Mouse (Mus musculus): ENCODE data around the gene Rasl2-9. TPM values are rescaled to one million over a fixed set of nuclear protein-coding genes. Genes with fewer than 3 reads are reported as not detected.

Gene Rasl2-9
- polyA plus RNA-seq, 2 experiments, result 0.34 to 0.43 TPM

- H3K9ac ChIP-seq (ENCODE audit: low read depth, low read length, severe bottlenecking), result no peak overlapping the region
- peaks cover 54% of the 10 kb centered on the region for H3K36me3 ChIP-seq (ENCODE audit: control insufficient read depth, insufficient read depth, low read length)
- no peak for ATAC-seq (ENCODE audit: low FRiP score, low read depth)
- H3K27me3 ChIP-seq (ENCODE audit: control insufficient read depth, insufficient read depth, low read length), result no peaks in the 10 kb centered on the region
- no peak for DNase-seq (ENCODE audit: low spot score)
- no peak for TF ChIP-seq POLR2A (IDR thresholded peaks at IDR 0.05; ENCODE audit: borderline replicate concordance, extremely low read depth, insufficient read depth, insufficient read length)
- WGBS, result 99% methylated on average over 5 of the region's 5 CpGs
- H3K4me2 ChIP-seq (replicated peaks; ENCODE audit: low read depth, low read length, severe bottlenecking), result no peak overlapping the region
- H3K9me3 ChIP-seq (ENCODE audit: control insufficient read depth, low read length), result no peaks in the 10 kb centered on the region
- H3K27ac ChIP-seq (replicated peaks; ENCODE audit: low read depth, low read length), result no peak overlapping the region
- H3K4me1 ChIP-seq (ENCODE audit: control insufficient read depth, insufficient read depth, low read length), result no peaks in the 10 kb centered on the region
- no peak overlapping the region for H3K4me3 ChIP-seq (replicated peaks; ENCODE audit: low read length)
These were observed 27.0 kb downstream of the Rasl2-9 start for GRCm38 (mm10) chr7:5098769-5099168.

GRCm38 (mm10) chr7:5092831-5093510 is 32.8 kb downstream of the Rasl2-9 start:
- Histone ChIP-seq H3K9ac (ENCODE audit: low read depth, low read length, severe bottlenecking) (no peak overlapping the region), H3K4me3 (replicated peaks; ENCODE audit: low read length) (no peak overlapping the region), H3K9me3 (ENCODE audit: control insufficient read depth, low read length) (no peaks in the 10 kb centered on the region), H3K4me1 (ENCODE audit: control insufficient read depth, insufficient read depth, low read length) (no peaks in the 10 kb centered on the region), H3K27ac (replicated peaks; ENCODE audit: low read depth, low read length) (no peak overlapping the region), H3K27me3 (ENCODE audit: control insufficient read depth, insufficient read depth, low read length) (no peaks in the 10 kb centered on the region), H3K36me3 (ENCODE audit: control insufficient read depth, insufficient read depth, low read length) (peaks cover 88% of the 10 kb centered on the region), H3K4me2 (replicated peaks; ENCODE audit: low read depth, low read length, severe bottlenecking) (no peak overlapping the region)
- TF ChIP-seq POLR2A (IDR thresholded peaks at IDR 0.05; ENCODE audit: borderline replicate concordance, extremely low read depth, insufficient read depth, insufficient read length), result no peak
- ATAC-seq (ENCODE audit: low FRiP score, low read depth) (no peak), DNase-seq (ENCODE audit: low spot score) (no peak)
- 87% methylated on average over 21 of the region's 21 CpGs for WGBS

- ATAC-seq (ENCODE audit: low FRiP score, low read depth) (no peak), DNase-seq (ENCODE audit: low spot score) (no peak)
- no peaks in the 10 kb centered on the region for H3K9me3 ChIP-seq (ENCODE audit: control insufficient read depth, low read length)
- peaks cover 82% of the 10 kb centered on the region for H3K36me3 ChIP-seq (ENCODE audit: control insufficient read depth, insufficient read depth, low read length)
- H3K4me1 ChIP-seq (ENCODE audit: control insufficient read depth, insufficient read depth, low read length), result no peaks in the 10 kb centered on the region
- H3K4me2 ChIP-seq (replicated peaks; ENCODE audit: low read depth, low read length, severe bottlenecking), result no peak overlapping the region
- WGBS, result 87% methylated on average over 5 of the region's 6 CpGs
- H3K27me3 ChIP-seq (ENCODE audit: control insufficient read depth, insufficient read depth, low read length), result no peaks in the 10 kb centered on the region
- no peak for TF ChIP-seq POLR2A (IDR thresholded peaks at IDR 0.05; ENCODE audit: borderline replicate concordance, extremely low read depth, insufficient read depth, insufficient read length)
- no peak overlapping the region for H3K9ac ChIP-seq (ENCODE audit: low read depth, low read length, severe bottlenecking)
- no peak overlapping the region for H3K4me3 ChIP-seq (replicated peaks; ENCODE audit: low read length)
- no peak overlapping the region for H3K27ac ChIP-seq (replicated peaks; ENCODE audit: low read depth, low read length)
These were observed 33.4 kb downstream of the Rasl2-9 start for GRCm38 (mm10) chr7:5092381-5092780.

GRCm38 (mm10) chr7:5091008-5091728 is 34.6 kb downstream of the Rasl2-9 start:
- H3K36me3 ChIP-seq (ENCODE audit: control insufficient read depth, insufficient read depth, low read length), result peaks cover 79% of the 10 kb centered on the region
- ATAC-seq (ENCODE audit: low FRiP score, low read depth), result no peak

GRCm38 (mm10) chr7:5089853-5090252 is 35.9 kb downstream of the Rasl2-9 start:
- no peaks in the 10 kb centered on the region for H3K9me3 ChIP-seq (ENCODE audit: control insufficient read depth, low read length)

More at GRCm38 (mm10) chr7:5091008-5091728, 34.6 kb downstream of the Rasl2-9 start:
- no peak for DNase-seq (ENCODE audit: low spot score)
- H3K27me3 ChIP-seq (ENCODE audit: control insufficient read depth, insufficient read depth, low read length), result no peaks in the 10 kb centered on the region
- H3K4me1 ChIP-seq (ENCODE audit: control insufficient read depth, insufficient read depth, low read length), result no peaks in the 10 kb centered on the region
- no peaks in the 10 kb centered on the region for H3K9me3 ChIP-seq (ENCODE audit: control insufficient read depth, low read length)
- no peak overlapping the region for H3K9ac ChIP-seq (ENCODE audit: low read depth, low read length, severe bottlenecking)
- no peak overlapping the region for H3K4me3 ChIP-seq (replicated peaks; ENCODE audit: low read length)
- no peak for TF ChIP-seq POLR2A (IDR thresholded peaks at IDR 0.05; ENCODE audit: borderline replicate concordance, extremely low read depth, insufficient read depth, insufficient read length)
- 94% methylated on average over 15 of the region's 15 CpGs for WGBS
- H3K4me2 ChIP-seq (replicated peaks; ENCODE audit: low read depth, low read length, severe bottlenecking), result no peak overlapping the region
- H3K27ac ChIP-seq (replicated peaks; ENCODE audit: low read depth, low read length), result no peak overlapping the region

More at GRCm38 (mm10) chr7:5089853-5090252, 35.9 kb downstream of the Rasl2-9 start:
- Histone ChIP-seq H3K9ac (ENCODE audit: low read depth, low read length, severe bottlenecking) (no peak overlapping the region), H3K27me3 (ENCODE audit: control insufficient read depth, insufficient read depth, low read length) (no peaks in the 10 kb centered on the region), H3K27ac (replicated peaks; ENCODE audit: low read depth, low read length) (no peak overlapping the region), H3K36me3 (ENCODE audit: control insufficient read depth, insufficient read depth, low read length) (peaks cover 69% of the 10 kb centered on the region), H3K4me2 (replicated peaks; ENCODE audit: low read depth, low read length, severe bottlenecking) (no peak overlapping the region), H3K4me3 (replicated peaks; ENCODE audit: low read length) (no peak overlapping the region), H3K4me1 (ENCODE audit: control insufficient read depth, insufficient read depth, low read length) (no peaks in the 10 kb centered on the region)
- WGBS, result 94% methylated on average over 15 of the region's 15 CpGs
- ATAC-seq (ENCODE audit: low FRiP score, low read depth) (no peak), DNase-seq (ENCODE audit: low spot score) (no peak)
- TF ChIP-seq POLR2A (IDR thresholded peaks at IDR 0.05; ENCODE audit: borderline replicate concordance, extremely low read depth, insufficient read depth, insufficient read length), result no peak

Measured in limb, embryonic 14.5 days (tissue).